Mouse (Mus musculus): ENCODE measurements around the gene Neurl3.

Gene Neurl3

GRCm38 (mm10) chr1:36274455-36274854, at the start of gene Neurl3:
Gene Neurl3, minus strand, starts transcription at chr1:36274679.
- DNase-seq (ENCODE audit: low spot score in 2 of 2): no peak

- DNase-seq (ENCODE audit: low spot score in 2 of 2): peak; percentile 35 to 40
Measured at GRCm38 (mm10) chr1:36323746-36324448, 49.4 kb upstream of the Neurl3 start.

- no peak for DNase-seq (ENCODE audit: low spot score in 2 of 2)
Measured at GRCm38 (mm10) chr1:36323076-36323475, 48.6 kb upstream of the Neurl3 start.

GRCm38 (mm10) chr1:36321829-36322573, 47.5 kb upstream of the Neurl3 start:
- DNase-seq (ENCODE audit: low spot score in 2 of 2): no peak

- no peak for DNase-seq (ENCODE audit: low spot score in 2 of 2)
Measured at GRCm38 (mm10) chr1:36321164-36321563, 46.7 kb upstream of the Neurl3 start.

- DNase-seq (ENCODE audit: low spot score in 2 of 2): no peak
Measured at GRCm38 (mm10) chr1:36315776-36316100, 41.3 kb upstream of the Neurl3 start.

- no peak for DNase-seq (ENCODE audit: low spot score in 2 of 2)
Measured at GRCm38 (mm10) chr1:36314959-36315775, 40.7 kb upstream of the Neurl3 start.

GRCm38 (mm10) chr1:36309498-36309901, 35.0 kb upstream of the Neurl3 start:
- DNase-seq (ENCODE audit: low spot score in 2 of 2): peak; percentile 30 to 58

- no peak for DNase-seq (ENCODE audit: low spot score in 2 of 2)
Measured at GRCm38 (mm10) chr1:36308966-36309475, 34.5 kb upstream of the Neurl3 start.

- DNase-seq (ENCODE audit: low spot score in 2 of 2): peak in 1 of 2 experiments; percentile 18
Measured at GRCm38 (mm10) chr1:36308451-36308901, 34.0 kb upstream of the Neurl3 start.

GRCm38 (mm10) chr1:36307495-36308280, 33.2 kb upstream of the Neurl3 start, which contains the start of gene Arid5a:
Gene Arid5a, plus strand, starts transcription at chr1:36307733.
- DNase-seq (ENCODE audit: low spot score in 2 of 2): peak; percentile 78 to 80

- DNase-seq (ENCODE audit: low spot score in 2 of 2): no peak
Measured at GRCm38 (mm10) chr1:36307121-36307494, 32.6 kb upstream of the Neurl3 start.

- DNase-seq (ENCODE audit: low spot score in 2 of 2): no peak
Measured at GRCm38 (mm10) chr1:36306120-36306519, 31.6 kb upstream of the Neurl3 start.

GRCm38 (mm10) chr1:36304764-36305163, 30.3 kb upstream of the Neurl3 start:
- no peak for DNase-seq (ENCODE audit: low spot score in 2 of 2)

GRCm38 (mm10) chr1:36303381-36304320, 29.2 kb upstream of the Neurl3 start:
- peak; percentile 64 to 75 for DNase-seq (ENCODE audit: low spot score in 2 of 2)

GRCm38 (mm10) chr1:36302957-36303356, 28.5 kb upstream of the Neurl3 start:
- no peak for DNase-seq (ENCODE audit: low spot score in 2 of 2)

- no peak for DNase-seq (ENCODE audit: low spot score in 2 of 2)
Measured at GRCm38 (mm10) chr1:36302273-36302672, 27.8 kb upstream of the Neurl3 start.

- DNase-seq (ENCODE audit: low spot score in 2 of 2): no peak
Measured at GRCm38 (mm10) chr1:36300486-36300885, 26.0 kb upstream of the Neurl3 start.

- no peak for DNase-seq (ENCODE audit: low spot score in 2 of 2)
Measured at GRCm38 (mm10) chr1:36299676-36300075, 25.2 kb upstream of the Neurl3 start.

GRCm38 (mm10) chr1:36299126-36299525, 24.6 kb upstream of the Neurl3 start:
- DNase-seq (ENCODE audit: low spot score in 2 of 2): no peak

Data from frontal cortex, postnatal 14 days (tissue).